Mouse (Mus musculus): ENCODE results near the gene Tpbgl.

DNA sequence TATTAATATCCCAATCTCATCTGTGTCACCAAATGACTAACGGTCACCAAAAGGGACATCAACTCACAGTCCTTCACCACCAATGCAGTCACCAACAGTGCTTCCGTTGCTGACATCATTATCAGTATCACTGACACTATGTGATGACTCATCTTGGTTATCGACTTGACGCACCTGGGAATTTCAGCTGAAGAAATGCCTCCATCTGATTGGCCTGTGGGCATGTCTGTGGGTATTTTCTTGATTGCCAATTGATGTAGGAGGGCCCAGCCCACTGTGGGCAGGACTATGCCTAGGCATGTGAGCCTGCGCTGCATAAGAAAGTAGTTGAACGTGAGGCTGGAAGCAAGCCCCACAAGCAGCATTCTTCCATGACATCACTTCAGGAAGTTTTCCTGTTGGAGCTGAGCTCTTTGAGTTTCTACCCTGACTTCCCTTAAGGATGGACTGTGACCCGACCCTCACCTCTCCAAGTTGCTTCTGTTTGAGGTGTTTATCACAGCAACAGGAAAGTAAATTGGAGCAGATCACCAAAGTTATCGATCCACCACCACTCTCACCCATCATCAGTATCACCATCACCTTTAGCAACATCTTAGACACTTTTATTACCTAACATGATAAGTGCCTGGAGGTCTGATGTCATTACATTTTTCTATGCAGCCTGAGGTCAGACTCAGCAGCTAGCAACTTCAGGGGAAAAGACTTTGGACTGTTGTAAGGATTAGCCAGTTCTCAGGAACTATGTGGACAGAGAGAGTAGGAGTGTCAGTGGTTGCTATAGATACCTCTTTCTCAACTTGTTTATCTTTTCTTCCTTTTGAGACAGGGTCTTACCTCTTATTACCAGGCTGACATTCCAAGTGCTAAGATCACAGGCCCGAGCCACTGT, 44.9 kb upstream of the Tpbgl start:
- TF ChIP-seq ZKSCAN1 (IDR thresholded peaks at IDR 0.05; ENCODE audit: borderline replicate concordance, low read depth, low read length) (no peak), ELF1 (IDR thresholded peaks at IDR 0.05; ENCODE audit: low read depth, low read length) (no peak), POLR2A (IDR thresholded peaks at IDR 0.05; ENCODE audit: low read depth, low read length) (no peak), ZMIZ1 (IDR thresholded peaks at IDR 0.05; ENCODE audit: low read depth, low read length) (no peak), CTCF (conservative IDR thresholded peaks at IDR 0.05 in 1 of 2, IDR thresholded peaks at IDR 0.05 in 1 of 2; ENCODE audit: low read depth in 2 of 2, low read length in 2 of 2) (no peak)
